Mouse (Mus musculus) liver, embryonic 14.5 days (tissue): ENCODE data around the gene Foxn3.

Experiments used
- CTCF ChIP-seq: IDR thresholded peaks from 2 replicates; pipeline ENCODE4 v1.5.1; 2016; ENCODE audit warnings: antibody characterized with exemption, low read depth, control low read depth
- EP300 ChIP-seq: IDR thresholded peaks from 2 replicates; pipeline ENCODE4 v1.6.1; 2016; ENCODE audit warnings: antibody characterized with exemption, low read depth

GRCm38 (mm10) chr12:99268954-99269353 lies 294.4 kb downstream of the Foxn3 start:
- TF ChIP-seq CTCF (no peak), EP300 (no peak)
